Mouse (Mus musculus) MEL (cell line): ENCODE data around the gene Ces1f. TPM values are rescaled to one million over a fixed set of nuclear protein-coding genes. Genes with fewer than 3 reads are reported as not detected.
"Not testable (repeated sequence)": the region's sequence is repeated elsewhere in the genome, so short reads cannot be mapped to it uniquely, and the experiment has no call there.

Experiments used
- DNase-seq: peaks from one replicate; pipeline ENCODE4 v3.0.0; 2011; ENCODE audit warnings: low read depth, low spot score
- H3K27ac ChIP-seq: 2 replicates; pipeline ENCODE4 v1.5.1; 2012; ENCODE audit warnings: low read depth, mild to moderate bottlenecking, control low read depth, low read length, moderate library complexity; ENCODE audit not compliant: control insufficient read depth
- H3K27me3 ChIP-seq, 2 experiments: fragments of 150-350 bp in 1 of 2; sonication (generic) in 1 of 2; 2 replicates each; pipeline ENCODE4 v1.6.1; 2012; ENCODE audit warnings: low read length in 2 of 2, mild to moderate bottlenecking in 2 of 2, improper control_type of control experiment in 1 of 2, moderate library complexity in 1 of 2; ENCODE audit not compliant: insufficient read depth in 2 of 2, control insufficient read depth in 1 of 2
- H3K36me3 ChIP-seq, 2 experiments: 2 replicates each; pipeline ENCODE4 v1.6.1; 2012 to 2014; ENCODE audit warnings: low read length in 2 of 2, improper control_type of control experiment in 1 of 2, inconsistent platforms in 1 of 2, mild to moderate bottlenecking in 1 of 2; ENCODE audit not compliant: insufficient read depth in 2 of 2, control insufficient read depth in 1 of 2
- H3K4me1 ChIP-seq, 2 experiments: fragments of 150-350 bp in 1 of 2; sonication (generic) in 1 of 2; 2 replicates each; pipeline ENCODE4 v1.6.1; 2012; ENCODE audit warnings: low read length in 2 of 2, improper control_type of control experiment in 1 of 2, mild to moderate bottlenecking in 1 of 2; ENCODE audit not compliant: insufficient read depth in 2 of 2, control insufficient read depth in 1 of 2
- H3K4me3 ChIP-seq, 2 experiments: fragments of 150-350 bp in 1 of 2; sonication (generic) in 1 of 2; 2 replicates each; pipeline ENCODE4 v1.5.1; 2012; ENCODE audit warnings: low read depth in 2 of 2, low read length in 2 of 2, mild to moderate bottlenecking in 2 of 2, moderate library complexity in 2 of 2, control low read depth in 1 of 2, improper control_type of control experiment in 1 of 2; ENCODE audit not compliant: control insufficient read depth in 1 of 2, insufficient read depth in 1 of 2
- H3K79me2 ChIP-seq: 2 replicates; pipeline ENCODE4 v1.6.1; 2012; ENCODE audit warnings: mild to moderate bottlenecking, low read length, moderate library complexity; ENCODE audit not compliant: control insufficient read depth, poor library complexity, insufficient read depth
- H3K9ac ChIP-seq: 2 replicates; pipeline ENCODE4 v1.6.1; 2012; ENCODE audit warnings: low read depth, mild to moderate bottlenecking, control low read depth, low read length, moderate library complexity; ENCODE audit not compliant: control insufficient read depth, poor library complexity, severe bottlenecking
- H3K9me3 ChIP-seq: fragments of 150-350 bp; sonication (generic); replicated peaks from 2 replicates; pipeline ENCODE4 v1.6.1; 2012; ENCODE audit warnings: mild to moderate bottlenecking, low read length, improper control_type of control experiment, moderate library complexity; ENCODE audit not compliant: insufficient read depth
- CTCF ChIP-seq, 3 experiments: IDR thresholded peaks in 2 of 3; conservative IDR thresholded peaks in 1 of 3; 2 replicates each; pipeline ENCODE4 v1.5.1; 2011 to 2012; ENCODE audit warnings: low read length in 3 of 3, low read depth in 2 of 3, mild to moderate bottlenecking in 2 of 3, improper control_type of control experiment in 1 of 3, inconsistent platforms in 1 of 3, mixed read lengths in 1 of 3, moderate library complexity in 1 of 3; ENCODE audit not compliant: control insufficient read depth in 1 of 3, insufficient read depth in 1 of 3, poor library complexity in 1 of 3, severe bottlenecking in 1 of 3
- E2F4 ChIP-seq: IDR thresholded peaks from 2 replicates; pipeline ENCODE4 v1.6.1; 2011; ENCODE audit warnings: low read depth, low read length, improper control_type of control experiment, borderline replicate concordance
- ETS1 ChIP-seq: IDR thresholded peaks from 2 replicates; pipeline ENCODE4 v1.6.1; 2012; ENCODE audit warnings: low read depth, mild to moderate bottlenecking, inconsistent platforms, low read length, improper control_type of control experiment, moderate library complexity
- GATA1 ChIP-seq: IDR thresholded peaks from 2 replicates; pipeline ENCODE4 v1.6.1; 2011; ENCODE audit warnings: low read depth, low read length, improper control_type of control experiment
- MXI1 ChIP-seq: IDR thresholded peaks from 2 replicates; pipeline ENCODE4 v1.6.1; 2011; ENCODE audit warnings: mild to moderate bottlenecking, low read depth, low read length, improper control_type of control experiment
- MYC ChIP-seq: IDR thresholded peaks from 2 replicates; pipeline ENCODE4 v1.6.1; 2011; ENCODE audit warnings: low read depth, mild to moderate bottlenecking, low read length, improper control_type of control experiment, moderate library complexity
- NRF1 ChIP-seq: IDR thresholded peaks from 2 replicates; pipeline ENCODE4 v1.6.1; 2014; ENCODE audit warnings: low read depth, mild to moderate bottlenecking, inconsistent platforms, low read length, improper control_type of control experiment, moderate library complexity; ENCODE audit not compliant: poor library complexity, insufficient read depth, severe bottlenecking
- POLR2A ChIP-seq, 2 experiments: IDR thresholded peaks; 2 replicates each; pipeline ENCODE4 v1.6.1; 2011 to 2012; ENCODE audit warnings: low read length in 2 of 2, mild to moderate bottlenecking in 2 of 2, control low read depth in 1 of 2, improper control_type of control experiment in 1 of 2, low read depth in 1 of 2, moderate library complexity in 1 of 2; ENCODE audit not compliant: control insufficient read depth in 1 of 2, insufficient read depth in 1 of 2, poor library complexity in 1 of 2
- POLR2AphosphoS2 ChIP-seq: IDR thresholded peaks from 2 replicates; pipeline ENCODE4 v1.6.1; 2011; ENCODE audit warnings: low read length, improper control_type of control experiment
- TBP ChIP-seq: IDR thresholded peaks from 2 replicates; pipeline ENCODE4 v1.8.0; 2011; ENCODE audit warnings: low read depth, low read length, improper control_type of control experiment
- TCF12 ChIP-seq: IDR thresholded peaks from 2 replicates; pipeline ENCODE4 v1.6.1; 2014; ENCODE audit warnings: low read depth, mild to moderate bottlenecking, inconsistent platforms, low read length, improper control_type of control experiment, moderate library complexity
- ZC3H11A ChIP-seq: IDR thresholded peaks from 2 replicates; pipeline ENCODE4 v1.6.1; 2012; ENCODE audit warnings: low read depth, mild to moderate bottlenecking, inconsistent platforms, low read length, improper control_type of control experiment
- ZNF384 ChIP-seq: IDR thresholded peaks from 2 replicates; pipeline ENCODE4 v1.6.1; 2012; ENCODE audit warnings: low read depth, mild to moderate bottlenecking, inconsistent platforms, low read length, improper control_type of control experiment
- polyA plus RNA-seq, 2 experiments: library from polyadenylated mRNA; stranded (reverse) in 1 of 2; unstranded in 1 of 2; fragments of >175 nt in 1 of 2; fragments of >200 nt in 1 of 2; gene quantifications; 2 replicates each; pipeline versions ENCODE4 v1.2.1 to v1.2.4; 2012; ENCODE audit warnings: low replicate concordance in 2 of 2, low read depth in 1 of 2; ENCODE audit not compliant: insufficient read length in 2 of 2, insufficient read depth in 1 of 2, missing spikeins in 1 of 2
- total RNA-seq: library from RNA; depleted of rRNA; stranded (reverse); fragments of 300-350 nt; gene quantifications from 2 replicates; pipeline ENCODE4 v1.2.3, GENCODE M21; 2012

Ces1f gene
- total and polyA plus RNA-seq, 3 experiments = 0.23 TPM; not detected in 2

- Histone ChIP-seq H3K4me3 (no peak within 1 kb of the TSS), H3K27ac (no peak within 1 kb of the TSS)
- TF ChIP-seq ZNF384 = no peak
- no peak for TF ChIP-seq ETS1
- TF ChIP-seq MYC = no peak
- TF ChIP-seq ZC3H11A = no peak
- no peak for TF ChIP-seq TCF12
- TF ChIP-seq, all 39 proteins: peak for 0
- Histone ChIP-seq H3K27me3 (no peaks in the 10 kb centered on the region), H3K9me3 (no peaks in the 10 kb centered on the region), H3K36me3 (no peaks in the 10 kb centered on the region), H3K9ac (no peak within 1 kb of the TSS), H3K4me1 (no peaks in the 10 kb centered on the region), H3K79me2 (no peaks in the 10 kb centered on the region)
- no peak for DNase-seq
These were observed 50.1 kb downstream of the Ces1f start, which contains the start of gene Ces1e for GRCm38 (mm10) chr8:93229446-93229845. Ces1e (minus strand) TSS chr8:93229619.

GRCm38 (mm10) chr8:93228673-93229370, 50.7 kb downstream of the Ces1f start:
- Histone ChIP-seq H3K27ac (no peak overlapping the region), H3K4me1 (no peaks in the 10 kb centered on the region), H3K4me3 (no peak overlapping the region), H3K79me2 (no peaks in the 10 kb centered on the region), H3K9ac (no peak overlapping the region), H3K27me3 (no peaks in the 10 kb centered on the region), H3K9me3 (no peaks in the 10 kb centered on the region), H3K36me3 (no peaks in the 10 kb centered on the region)
- TF ChIP-seq TBP (no peak), ZC3H11A (no peak), MXI1 (no peak), GATA1 (no peak), POLR2AphosphoS2 (no peak), NRF1 (no peak), ZNF384 (no peak), CTCF (IDR thresholded peaks at IDR 0.05 in 2 of 3, conservative IDR thresholded peaks at IDR 0.05 in 1 of 3; ENCODE audit: control insufficient read depth in 1 of 3, insufficient read depth in 1 of 3, low read depth in 2 of 3, low read length in 3 of 3, poor library complexity in 1 of 3, severe bottlenecking in 1 of 3) (no peak), E2F4 (no peak), POLR2A (IDR thresholded peaks at IDR 0.05; ENCODE audit: control insufficient read depth in 1 of 2, insufficient read depth in 1 of 2, low read depth in 1 of 2, low read length in 2 of 2, poor library complexity in 1 of 2) (no peak)
- DNase-seq = no peak

- H3K27ac ChIP-seq, H3K4me3 ChIP-seq, H3K9me3 ChIP-seq, H3K27me3 ChIP-seq, DNase-seq, H3K36me3 ChIP-seq, H3K9ac ChIP-seq, H3K79me2 ChIP-seq, H3K4me1 ChIP-seq: not testable (repeated sequence)
These were observed 53.1 kb downstream of the Ces1f start for GRCm38 (mm10) chr8:93226471-93226870.
